Mouse (Mus musculus) neural tube, embryonic 13.5 days (tissue): ENCODE measurements at regions not wholly inside any gene's neighbourhood (a gene's known extent, or its start where the extent isn't known, plus 50 kb on each side); places are given as distances from the start of the nearest gene placed in this dataset.

Source experiments
- ATAC-seq: fragments of 200-750 bp; cut with Nextera tagmentation; 2 replicates; pipeline ENCODE4 v1.8.0; 2017; ENCODE audit warnings: low read depth, mild to moderate bottlenecking, moderate TSS enrichment, moderate library complexity
- H3K27ac ChIP-seq: fragments of 300-500 bp; sonication (generic); replicated peaks from 2 replicates; pipeline ENCODE4 v1.5.1; 2015; ENCODE audit warnings: moderate library complexity, mild to moderate bottlenecking, inconsistent platforms
- H3K27me3 ChIP-seq: fragments of 300-500 bp; sonication (generic); 2 replicates; pipeline ENCODE4 v1.6.1; 2015; ENCODE audit warnings: mild to moderate bottlenecking, inconsistent platforms
- H3K36me3 ChIP-seq: fragments of 300-500 bp; sonication (generic); 2 replicates; pipeline ENCODE4 v1.6.1; 2015; ENCODE audit warnings: mild to moderate bottlenecking, inconsistent platforms
- H3K4me1 ChIP-seq: fragments of 300-500 bp; sonication (generic); replicated peaks from 2 replicates; pipeline ENCODE4 v1.6.1; 2015; ENCODE audit warnings: inconsistent platforms
- H3K4me2 ChIP-seq: fragments of 300-500 bp; sonication (generic); 2 replicates; pipeline ENCODE4 v1.6.1; 2015; ENCODE audit warnings: inconsistent platforms, mild to moderate bottlenecking, moderate library complexity
- H3K4me3 ChIP-seq: fragments of 300-500 bp; sonication (generic); 2 replicates; pipeline ENCODE4 v1.5.1; 2015; ENCODE audit warnings: mild to moderate bottlenecking, inconsistent platforms
- H3K9ac ChIP-seq: fragments of 300-500 bp; sonication (generic); 2 replicates; pipeline ENCODE4 v1.6.1; 2015; ENCODE audit warnings: moderate library complexity, mild to moderate bottlenecking, inconsistent platforms
- H3K9me3 ChIP-seq: fragments of 300-500 bp; sonication (generic); 2 replicates; pipeline ENCODE4 v1.6.1; 2016; ENCODE audit warnings: inconsistent platforms
- WGBS: fragments of 180-500 bp; shearing (Covaris S2); methylation state at CpG from one replicate; pipeline ENCODE4 v1.1.7; 2015; 5-methylcytosine and 5-hydroxymethylcytosine counted together

- no peak overlapping the region for H3K4me3 ChIP-seq
- H3K4me1 ChIP-seq: no peaks in the 10 kb centered on the region
- no peak overlapping the region for H3K27ac ChIP-seq
- no peaks in the 10 kb centered on the region for H3K9me3 ChIP-seq
- no peak for ATAC-seq
- no peaks in the 10 kb centered on the region for H3K36me3 ChIP-seq
- no peaks in the 10 kb centered on the region for H3K27me3 ChIP-seq
- no peak overlapping the region for H3K9ac ChIP-seq
- H3K4me2 ChIP-seq: no peak overlapping the region
- 90% methylated on average over 1 of the region's 1 CpGs for WGBS
Observed at GRCm38 (mm10) chr6:117662635-117663034, 178.3 kb upstream of the Zfp637 start.

DNA sequence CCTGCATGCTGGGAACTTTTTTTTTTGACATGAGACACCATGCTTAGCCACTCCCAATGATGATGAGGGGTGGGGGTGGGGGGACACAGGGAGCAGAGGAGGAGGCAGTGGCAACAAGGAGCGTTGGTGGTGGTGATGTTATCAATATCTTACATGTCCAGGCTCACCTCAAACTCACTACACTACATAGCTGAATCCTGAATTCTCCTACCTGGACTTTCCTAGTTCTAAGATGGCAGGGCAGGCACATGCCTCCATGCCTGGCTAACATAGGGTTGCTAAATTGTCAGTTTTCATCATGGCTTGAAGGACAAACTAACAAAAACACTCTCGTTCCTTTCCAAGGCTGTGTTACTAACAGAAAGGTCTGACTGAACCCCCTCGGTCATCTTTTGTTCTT, 170.6 kb upstream of the Zfp637 start:
- no peak for ATAC-seq
- Histone ChIP-seq H3K4me2 (no peak overlapping the region), H3K27me3 (no peaks in the 10 kb centered on the region; the same call in 1 of the 2 replicates), H3K9me3 (no peaks in the 10 kb centered on the region), H3K27ac (no peak overlapping the region), H3K4me3 (no peak overlapping the region), H3K36me3 (no peaks in the 10 kb centered on the region), H3K4me1 (no peaks in the 10 kb centered on the region), H3K9ac (no peak overlapping the region)
- WGBS: 62% methylated on average over 3 of the region's 3 CpGs

GRCm38 (mm10) chr6:117670792-117671525, 170.0 kb upstream of the Zfp637 start:
- no peak for ATAC-seq
- Histone ChIP-seq H3K27ac (no peak overlapping the region), H3K36me3 (no peaks in the 10 kb centered on the region), H3K4me3 (no peak overlapping the region), H3K9me3 (no peaks in the 10 kb centered on the region), H3K4me1 (no peaks in the 10 kb centered on the region), H3K27me3 (no peaks in the 10 kb centered on the region; the same call in 1 of the 2 replicates), H3K9ac (no peak overlapping the region), H3K4me2 (no peak overlapping the region)
- 76% methylated on average over 17 of the region's 17 CpGs for WGBS

DNA sequence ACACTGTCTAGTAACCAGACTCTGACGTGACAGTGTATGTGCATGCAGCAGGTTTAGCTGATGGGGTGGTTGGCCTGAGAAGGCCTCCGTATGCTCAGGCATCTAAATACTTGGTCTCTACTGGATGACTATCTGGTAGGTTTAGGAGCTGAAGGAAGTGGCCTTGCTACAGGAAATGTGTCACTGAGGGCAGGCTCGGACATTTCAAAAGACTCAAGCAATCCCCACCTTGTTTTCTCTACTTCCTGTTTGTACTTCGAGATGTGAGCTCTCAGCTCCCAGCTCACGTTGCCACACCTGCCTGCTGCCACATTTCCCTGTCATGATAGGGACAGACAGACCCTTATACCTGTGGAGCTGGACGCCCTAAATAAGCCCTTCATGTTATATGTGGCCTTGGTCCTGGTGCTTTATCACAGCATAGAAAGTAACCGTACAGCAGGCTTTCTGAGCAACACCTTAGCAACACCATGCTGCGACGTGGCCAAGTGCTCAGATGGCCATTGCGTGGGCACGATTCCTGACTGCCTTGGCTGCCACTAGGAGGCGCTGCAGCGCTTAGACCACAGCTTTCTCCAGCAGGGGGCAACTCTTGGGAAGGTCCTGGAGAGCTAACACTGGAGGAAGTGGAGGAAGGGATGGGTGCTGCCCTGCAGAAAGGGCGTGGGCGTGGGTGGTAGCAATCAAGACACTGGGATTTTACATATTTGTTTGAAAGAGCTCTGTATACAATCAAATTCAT, 165.8 kb upstream of the Zfp637 start:
- WGBS: 59% methylated on average over 15 of the region's 15 CpGs
- no peak for ATAC-seq

DNA sequence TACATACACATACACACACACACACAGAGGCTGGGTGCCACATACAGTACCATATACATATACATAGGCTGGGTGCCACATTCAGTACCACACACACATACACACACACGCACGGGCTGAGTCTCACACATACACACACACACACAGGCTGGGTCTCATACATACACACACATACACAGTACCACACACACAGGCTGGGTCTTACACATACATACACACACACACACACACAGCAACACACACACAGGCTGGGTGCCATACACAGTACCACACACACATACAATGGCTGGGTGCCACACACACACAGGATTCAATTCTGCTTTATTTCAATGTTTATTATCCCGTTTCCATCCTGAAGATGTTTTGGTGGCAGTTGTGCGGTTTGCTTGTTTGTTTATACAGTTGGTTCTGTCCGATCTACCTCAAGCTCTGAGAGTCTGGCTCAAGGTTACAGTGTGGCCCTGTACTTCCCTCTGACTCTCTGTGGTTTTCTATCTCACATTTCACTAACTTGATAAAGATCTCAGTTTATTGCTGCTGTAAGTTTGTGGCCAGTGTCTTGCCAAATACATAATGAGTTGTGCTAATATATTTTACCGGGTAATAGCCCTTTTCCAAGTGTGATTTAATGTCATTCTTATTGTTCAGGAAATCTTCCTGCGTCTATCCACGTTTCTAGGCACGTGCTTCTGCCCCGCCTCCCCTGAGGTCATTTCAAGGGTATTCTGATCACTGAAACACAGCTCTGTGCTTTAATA, 164.7 kb upstream of the Zfp637 start:
- Histone ChIP-seq H3K4me3 (no peak overlapping the region), H3K27me3 (no peaks in the 10 kb centered on the region; the same call in 1 of the 2 replicates), H3K4me1 (peaks cover 2% of the 10 kb centered on the region; the same call in 1 of the 2 replicates), H3K36me3 (no peaks in the 10 kb centered on the region), H3K9me3 (no peaks in the 10 kb centered on the region), H3K27ac (no peak overlapping the region), H3K9ac (no peak overlapping the region), H3K4me2 (no peak overlapping the region)
- 45% methylated on average over 10 of the region's 10 CpGs for WGBS
- ATAC-seq: no peak

More for the DNA sequence above, 165.8 kb upstream of the Zfp637 start:
- Histone ChIP-seq H3K27me3 (no peaks in the 10 kb centered on the region; the same call in 1 of the 2 replicates), H3K4me2 (no peak overlapping the region), H3K27ac (no peak overlapping the region), H3K9me3 (no peaks in the 10 kb centered on the region), H3K4me3 (no peak overlapping the region), H3K4me1 (peaks cover 2% of the 10 kb centered on the region; the same call in 1 of the 2 replicates), H3K9ac (no peak overlapping the region), H3K36me3 (no peaks in the 10 kb centered on the region)

- Histone ChIP-seq H3K27ac (no peak overlapping the region), H3K27me3 (no peaks in the 10 kb centered on the region; the same call in 1 of the 2 replicates), H3K4me1 (peaks cover 2% of the 10 kb centered on the region; the same call in 1 of the 2 replicates), H3K36me3 (no peaks in the 10 kb centered on the region), H3K9ac (no peak overlapping the region), H3K9me3 (no peaks in the 10 kb centered on the region; the same call in 1 of the 2 replicates), H3K4me2 (no peak overlapping the region), H3K4me3 (no peak overlapping the region)
- WGBS: 44% methylated on average over 7 of the region's 7 CpGs
- ATAC-seq: no peak
Observed at GRCm38 (mm10) chr6:117677062-117677461, 163.9 kb upstream of the Zfp637 start.

GRCm38 (mm10) chr6:117677821-117678220, 163.2 kb upstream of the Zfp637 start:
- H3K4me1 ChIP-seq: peaks cover 2% of the 10 kb centered on the region; the same call in 1 of the 2 replicates
- H3K9me3 ChIP-seq: no peaks in the 10 kb centered on the region; the same call in 1 of the 2 replicates
- no peak for ATAC-seq
- H3K4me2 ChIP-seq: no peak overlapping the region
- H3K27ac ChIP-seq: no peak overlapping the region
- 85% methylated on average over 2 of the region's 2 CpGs for WGBS
- no peak overlapping the region for H3K4me3 ChIP-seq
- H3K27me3 ChIP-seq: no peaks in the 10 kb centered on the region; the same call in 1 of the 2 replicates
- H3K36me3 ChIP-seq: no peaks in the 10 kb centered on the region
- H3K9ac ChIP-seq: no peak overlapping the region

- no peak for ATAC-seq
- no peak overlapping the region for H3K9ac ChIP-seq
- no peaks in the 10 kb centered on the region for H3K36me3 ChIP-seq
- H3K9me3 ChIP-seq: no peaks in the 10 kb centered on the region; the same call in 1 of the 2 replicates
- H3K27ac ChIP-seq: no peak overlapping the region
- H3K27me3 ChIP-seq: no peaks in the 10 kb centered on the region
- peaks cover 2% of the 10 kb centered on the region; the same call in 1 of the 2 replicates for H3K4me1 ChIP-seq
- H3K4me3 ChIP-seq: no peak overlapping the region
- no peak overlapping the region for H3K4me2 ChIP-seq
- WGBS: 75% methylated on average over 5 of the region's 5 CpGs
Observed at GRCm38 (mm10) chr6:117678276-117678675, 162.7 kb upstream of the Zfp637 start.

DNA sequence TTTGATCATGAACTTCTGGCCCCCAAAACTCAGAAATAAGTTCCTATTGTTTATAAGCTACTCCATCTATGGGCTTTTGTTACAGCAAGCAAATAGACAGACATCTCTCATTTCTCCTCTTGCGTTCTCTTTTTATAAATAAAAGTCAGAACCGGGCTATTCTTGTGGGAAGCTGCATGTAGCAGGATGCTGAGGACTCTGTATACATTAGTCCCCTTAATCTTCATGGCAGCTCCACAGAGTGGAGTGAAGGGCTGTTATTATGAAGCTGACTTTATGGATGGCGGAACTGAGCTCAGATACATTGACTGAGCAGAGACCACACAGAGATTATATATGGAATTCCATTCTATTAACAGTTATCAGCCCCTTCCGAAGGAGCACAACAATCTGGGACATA, 162.1 kb upstream of the Zfp637 start:
- Histone ChIP-seq H3K4me2 (no peak overlapping the region), H3K4me3 (no peak overlapping the region), H3K4me1 (peaks cover 2% of the 10 kb centered on the region; the same call in 1 of the 2 replicates), H3K9ac (no peak overlapping the region), H3K36me3 (no peaks in the 10 kb centered on the region), H3K27me3 (no peaks in the 10 kb centered on the region), H3K9me3 (no peaks in the 10 kb centered on the region; the same call in 1 of the 2 replicates), H3K27ac (no peak overlapping the region)
- WGBS: 76% methylated on average over 4 of the region's 4 CpGs
- ATAC-seq: no peak

GRCm38 (mm10) chr6:117686212-117686611, 154.8 kb upstream of the Zfp637 start:
- 87% methylated on average over 9 of the region's 9 CpGs for WGBS

GRCm38 (mm10) chr6:117687045-117687444, 153.9 kb upstream of the Zfp637 start:
- no peak overlapping the region for H3K4me3 ChIP-seq

More at GRCm38 (mm10) chr6:117686212-117686611, 154.8 kb upstream of the Zfp637 start:
- Histone ChIP-seq H3K27ac (no peak overlapping the region), H3K4me1 (no peaks in the 10 kb centered on the region), H3K4me3 (no peak overlapping the region), H3K27me3 (no peaks in the 10 kb centered on the region), H3K9me3 (no peaks in the 10 kb centered on the region; the same call in 1 of the 2 replicates), H3K36me3 (no peaks in the 10 kb centered on the region), H3K9ac (no peak overlapping the region), H3K4me2 (no peak overlapping the region)
- ATAC-seq: no peak

More at GRCm38 (mm10) chr6:117687045-117687444, 153.9 kb upstream of the Zfp637 start:
- Histone ChIP-seq H3K27me3 (no peaks in the 10 kb centered on the region), H3K36me3 (no peaks in the 10 kb centered on the region), H3K9ac (no peak overlapping the region), H3K9me3 (no peaks in the 10 kb centered on the region), H3K4me1 (no peaks in the 10 kb centered on the region), H3K27ac (no peak overlapping the region), H3K4me2 (no peak overlapping the region)
- 89% methylated on average over 2 of the region's 2 CpGs for WGBS
- no peak for ATAC-seq
